Mouse (Mus musculus) left cerebral cortex, adult 11 months (tissue): Measurements from ENCODE around the gene Tfrc.

Experiments
- DNase-seq: peaks from one replicate; pipeline ENCODE4 v3.0.0; 2022; ENCODE audit warnings: low spot score

Gene Tfrc

GRCm38 (mm10) chr16:32670354-32671124, 61.8 kb downstream of the Tfrc start:
- DNase-seq, result no peak

DNA sequence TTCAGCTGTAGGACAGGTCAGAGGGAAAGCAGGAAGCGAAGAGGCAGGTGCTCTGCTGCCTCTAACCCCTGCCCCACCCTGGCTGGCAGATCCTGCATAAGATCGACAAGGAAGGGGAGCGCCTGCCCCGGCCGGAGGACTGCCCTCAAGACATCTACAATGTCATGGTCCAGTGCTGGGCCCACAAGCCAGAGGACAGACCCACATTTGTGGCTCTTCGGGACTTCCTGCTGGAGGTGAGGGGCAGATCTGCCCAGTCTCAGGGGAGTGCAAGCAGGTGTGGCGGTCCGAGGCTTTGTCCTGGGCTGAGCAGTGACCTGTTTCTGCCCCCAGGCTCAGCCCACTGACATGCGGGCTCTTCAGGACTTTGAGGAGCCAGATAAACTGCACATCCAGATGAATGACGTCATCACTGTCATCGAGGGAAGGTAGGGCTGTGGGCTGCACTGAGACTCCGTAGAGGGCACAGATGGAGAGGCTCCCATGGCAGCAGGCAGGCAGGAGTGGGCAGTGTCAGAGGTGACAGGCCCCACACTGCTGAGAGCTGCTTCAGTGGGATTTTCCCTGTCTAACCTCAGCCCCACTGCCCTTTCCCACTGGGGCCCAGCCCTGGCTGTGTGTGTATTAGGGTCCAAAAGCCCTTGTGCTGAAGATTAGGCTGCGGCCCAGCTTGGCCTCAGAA, 62.6 kb downstream of the Tfrc start:
- DNase-seq, result no peak

GRCm38 (mm10) chr16:32672250-32672649, 63.5 kb downstream of the Tfrc start:
- no peak for DNase-seq

GRCm38 (mm10) chr16:32672861-32673560, 64.3 kb downstream of the Tfrc start:
- no peak for DNase-seq

- DNase-seq, result no peak
Observed at GRCm38 (mm10) chr16:32674121-32674740, 65.5 kb downstream of the Tfrc start.

GRCm38 (mm10) chr16:32677040-32677700, 68.5 kb downstream of the Tfrc start:
- no peak for DNase-seq

- no peak for DNase-seq
Observed at GRCm38 (mm10) chr16:32677903-32678302, 69.2 kb downstream of the Tfrc start.

GRCm38 (mm10) chr16:32678812-32679211, 70.1 kb downstream of the Tfrc start:
- no peak for DNase-seq

GRCm38 (mm10) chr16:32679976-32680375, 71.3 kb downstream of the Tfrc start:
- no peak for DNase-seq

GRCm38 (mm10) chr16:32680806-32681205, 72.1 kb downstream of the Tfrc start:
- no peak for DNase-seq

- DNase-seq, result no peak
Observed at GRCm38 (mm10) chr16:32682194-32682593, 73.5 kb downstream of the Tfrc start.
